Mouse (Mus musculus) G1E-ER4 (cell line): ENCODE data around the gene Slc25a10. TPM values are rescaled to one million over a fixed set of nuclear protein-coding genes. Genes with fewer than 3 reads are reported as not detected.

ENCODE experiments used
- GATA1 ChIP-seq: IDR thresholded peaks from one replicate; pipeline ENCODE4 v1.8.0; 2012; ENCODE audit warnings: low read length, inconsistent platforms
- polyA plus RNA-seq: library from polyadenylated mRNA; stranded (reverse); fragments of >175 nt; gene quantifications from 2 replicates; pipeline ENCODE4 v1.2.3, GENCODE M21; 2012

Slc25a10 gene
- polyA plus RNA-seq, 1 experiment: 83.7 TPM

GRCm38 (mm10) chr11:120465521-120465920, 26.1 kb upstream of the Slc25a10 start:
- no peak for TF ChIP-seq GATA1

GRCm38 (mm10) chr11:120467051-120467735, 24.4 kb upstream of the Slc25a10 start, which contains the start of gene Arl16:
Arl16 (minus strand) TSS chr11:120467607.
- TF ChIP-seq GATA1: no peak

DNA sequence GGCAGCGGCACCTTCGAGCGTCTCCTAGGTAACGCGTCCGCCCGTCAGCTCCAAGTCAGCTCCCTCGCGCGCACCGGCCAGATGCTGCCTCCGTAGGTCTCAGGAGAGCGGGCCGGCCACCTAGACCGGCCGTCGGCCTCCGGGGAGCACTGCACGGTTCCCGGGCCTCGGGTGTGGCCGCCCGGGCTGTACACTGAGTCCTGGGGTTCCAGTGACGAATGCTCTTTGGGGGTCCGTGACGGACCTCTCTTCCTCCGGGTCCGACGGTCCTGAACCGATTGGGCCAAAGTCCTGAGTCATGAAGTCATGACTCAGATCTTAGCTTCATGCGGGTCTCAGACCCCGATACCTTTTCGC, 23.9 kb upstream of the Slc25a10 start:
- no peak for TF ChIP-seq GATA1

GRCm38 (mm10) chr11:120472052-120472451, 19.6 kb upstream of the Slc25a10 start:
- TF ChIP-seq GATA1: no peak

DNA sequence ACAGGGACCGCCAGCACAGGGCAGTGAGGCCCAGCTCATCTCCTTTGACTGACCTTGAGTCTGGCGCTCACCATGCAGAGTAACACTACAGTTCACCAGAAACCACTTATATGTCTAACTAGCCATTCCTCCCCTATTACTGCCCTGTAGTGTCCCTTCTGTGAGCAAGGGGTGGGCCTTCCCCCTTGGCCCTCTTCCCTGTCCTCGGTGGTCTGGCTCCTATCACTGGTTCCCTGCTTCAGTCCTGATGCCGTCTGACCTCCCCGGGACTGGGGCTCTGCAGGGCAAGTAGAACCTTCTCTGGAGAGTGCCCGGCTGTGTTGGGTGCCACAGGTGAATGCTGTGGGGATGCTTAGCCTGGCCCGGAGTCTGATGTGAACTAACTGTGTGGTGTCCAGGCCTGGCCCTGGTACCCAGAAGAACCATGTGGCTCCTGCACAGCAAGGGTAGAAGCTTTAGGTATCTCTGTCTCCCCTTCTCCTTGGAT, 8.1 kb upstream of the Slc25a10 start:
- TF ChIP-seq GATA1: no peak

DNA sequence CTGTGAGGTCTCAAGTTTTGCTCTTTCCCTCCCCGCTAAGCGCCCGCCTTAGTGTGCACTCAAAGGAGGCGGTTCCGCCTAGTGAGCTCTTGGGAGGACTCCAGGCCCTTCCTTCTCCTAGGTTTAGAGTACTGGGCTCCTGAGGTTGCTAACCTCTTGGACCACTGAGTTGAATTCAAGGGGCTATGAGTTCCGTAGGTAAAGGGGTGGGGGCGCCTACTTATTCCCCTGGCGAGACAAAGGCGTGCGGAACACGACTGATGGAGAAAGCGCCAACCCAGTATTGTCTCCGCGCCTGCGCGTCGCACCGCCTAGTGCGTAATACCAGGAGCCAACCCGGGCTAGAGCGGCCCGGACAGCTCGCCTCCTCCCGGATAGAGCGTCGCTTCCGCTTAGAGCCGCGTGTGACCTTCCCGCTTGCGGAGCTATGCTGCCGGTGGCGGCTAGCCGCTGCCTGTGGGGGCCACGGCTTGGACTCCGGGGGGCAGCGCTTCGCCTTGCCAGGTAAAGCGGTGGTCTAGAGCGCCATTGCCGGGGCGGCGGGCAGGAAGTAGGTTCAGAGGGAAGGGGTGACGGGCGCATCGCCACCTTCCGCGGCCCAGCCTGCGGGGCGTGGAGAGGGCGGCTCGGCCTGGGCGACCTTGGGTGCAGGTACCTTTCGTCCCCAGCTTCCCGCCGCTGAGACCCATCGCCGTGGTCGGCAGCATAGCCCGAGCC, 7.2 kb upstream of the Slc25a10 start, which contains the start of gene Mrpl12:
Mrpl12 (plus strand) TSS at position 349 of the 717 bp plus-strand sequence.
- TF ChIP-seq GATA1: no peak

- TF ChIP-seq GATA1: no peak
Observed at GRCm38 (mm10) chr11:120485251-120485650, 6.4 kb upstream of the Slc25a10 start.

DNA sequence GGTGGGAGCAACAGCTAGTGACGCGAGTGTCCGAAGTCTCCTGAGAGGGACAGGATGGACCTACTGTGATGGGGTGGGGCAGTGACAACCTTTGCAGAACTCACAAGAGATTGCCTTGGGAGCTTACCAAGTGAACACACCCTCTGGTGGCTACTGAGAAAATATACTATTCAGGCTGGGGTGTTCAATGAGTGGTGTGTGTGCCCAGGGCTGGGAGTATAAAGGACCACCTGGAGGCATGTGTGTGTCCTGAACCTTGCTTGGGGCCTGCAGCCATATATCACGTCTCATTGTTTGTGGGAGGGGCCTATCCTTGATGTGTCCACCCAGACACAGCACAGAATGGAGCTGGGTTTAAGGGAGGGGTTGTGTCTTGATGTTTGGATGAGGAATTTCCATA, 3.1 kb upstream of the Slc25a10 start:
- TF ChIP-seq GATA1: no peak

DNA sequence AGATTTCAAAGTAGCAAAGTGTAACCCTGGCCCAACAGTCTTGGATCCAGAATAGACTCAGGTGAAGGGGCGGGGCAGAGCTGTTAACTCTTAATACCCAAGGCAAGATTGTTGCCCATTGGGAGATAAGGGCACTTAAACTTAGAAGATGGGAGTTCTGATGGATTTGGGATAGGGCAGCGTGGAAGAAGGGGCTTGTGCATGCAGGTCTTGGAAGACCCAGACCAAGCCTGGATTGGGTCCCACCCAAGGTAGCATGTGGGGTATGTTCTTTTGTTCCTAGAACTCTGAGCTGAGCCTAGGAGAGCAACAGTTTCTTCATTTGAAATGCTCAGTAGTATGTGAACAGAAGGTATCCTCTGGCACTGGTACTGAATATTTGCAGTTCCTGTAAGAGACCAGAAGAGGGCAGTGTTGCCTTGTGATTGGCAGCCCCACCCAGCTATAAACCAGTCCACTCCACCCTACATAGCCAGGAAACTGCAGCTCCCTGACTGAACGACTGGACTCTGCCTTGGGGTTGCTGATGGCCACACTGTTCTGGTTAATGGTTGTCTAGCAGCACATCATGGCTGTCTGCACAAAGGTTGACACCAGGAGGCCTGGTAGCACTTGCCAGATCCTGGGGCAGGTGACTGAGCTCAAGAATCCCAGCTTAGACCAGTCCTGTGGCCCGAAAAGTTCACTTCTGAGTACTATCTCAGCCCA, 2.4 kb upstream of the Slc25a10 start:
- no peak for TF ChIP-seq GATA1

DNA sequence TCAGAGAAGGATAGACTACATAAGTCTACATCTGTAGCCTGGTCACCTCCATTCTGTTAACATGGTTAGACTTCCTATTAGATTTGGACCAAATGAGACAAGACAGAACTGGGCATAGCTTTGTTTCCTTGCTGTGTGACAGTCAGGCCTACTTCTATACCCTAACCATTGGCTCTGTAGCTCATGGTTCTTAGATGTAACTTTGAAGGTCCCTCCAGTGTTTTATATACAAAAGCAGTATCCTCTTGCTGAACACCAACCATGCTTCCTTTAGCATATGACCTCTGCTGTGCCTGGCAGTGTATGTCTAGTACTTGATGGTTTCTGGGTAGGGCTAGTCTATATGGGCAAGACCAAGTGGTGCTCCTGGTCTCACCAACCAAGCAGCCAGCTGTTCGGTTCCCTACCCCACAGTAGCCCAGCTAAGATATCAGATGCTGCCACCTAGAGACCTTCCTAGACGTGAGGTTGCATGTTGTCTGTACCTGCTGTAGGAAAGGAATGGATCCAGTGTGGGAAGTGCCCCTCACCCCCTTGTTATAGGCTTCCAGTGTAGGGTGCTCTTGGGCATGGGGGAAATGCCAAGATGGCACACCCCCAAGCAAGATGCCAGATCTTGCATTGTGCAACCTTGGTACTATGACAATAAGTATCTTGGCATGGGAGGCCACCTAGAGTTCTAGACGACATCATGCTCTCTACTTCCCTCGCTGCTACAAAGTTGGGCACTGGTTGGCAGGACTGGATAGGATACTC, 1.2 kb upstream of the Slc25a10 start:
- no peak for TF ChIP-seq GATA1

DNA sequence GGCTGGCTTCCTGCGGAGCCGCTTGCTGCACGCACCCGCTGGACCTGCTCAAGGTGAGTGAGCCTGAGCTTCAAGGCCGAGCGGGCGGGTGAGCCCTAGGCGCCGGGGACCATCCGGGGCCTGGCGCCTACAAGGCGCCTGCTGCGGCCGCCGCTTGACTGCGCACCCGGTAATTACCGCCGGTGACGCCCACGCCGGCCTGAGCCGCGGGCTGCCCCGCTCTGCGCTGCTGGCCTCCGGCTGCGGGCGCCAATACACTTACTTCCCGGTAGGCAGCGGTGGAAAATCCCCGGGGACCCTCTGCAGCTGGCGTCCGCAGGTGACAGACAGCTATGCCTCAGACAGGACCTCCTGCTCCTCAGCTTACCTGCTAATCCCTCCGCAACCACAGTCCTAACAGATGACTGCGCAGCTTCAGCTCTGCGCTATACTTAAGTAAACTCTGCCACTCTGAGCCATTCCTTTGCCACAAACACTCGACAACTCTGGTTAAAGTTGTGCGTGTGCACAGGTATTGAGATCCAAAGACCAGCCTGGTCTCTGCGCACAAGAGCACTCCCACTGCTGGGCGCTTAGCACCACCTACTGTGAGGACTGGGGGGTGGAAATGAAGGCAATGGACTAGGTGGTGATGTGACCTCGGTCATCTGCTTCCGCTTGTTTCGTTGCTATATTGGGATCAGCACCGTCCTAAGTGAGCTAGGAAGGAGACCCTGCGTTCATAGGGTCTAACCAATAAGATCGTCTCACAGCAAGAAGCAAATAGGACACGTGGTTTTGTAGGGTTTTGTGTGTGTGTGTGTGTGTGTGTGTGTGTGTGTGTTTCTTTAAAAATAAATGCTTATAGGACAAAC, 611 bp downstream of the Slc25a10 start:
- no peak for TF ChIP-seq GATA1

GRCm38 (mm10) chr11:120492878-120493203, 1.2 kb downstream of the Slc25a10 start:
- no peak for TF ChIP-seq GATA1

- TF ChIP-seq GATA1: no peak
Observed at GRCm38 (mm10) chr11:120493351-120493750, 1.7 kb downstream of the Slc25a10 start.

- no peak for TF ChIP-seq GATA1
Observed at GRCm38 (mm10) chr11:120493911-120494310, 2.3 kb downstream of the Slc25a10 start.

GRCm38 (mm10) chr11:120497436-120497835, 5.8 kb downstream of the Slc25a10 start:
- no peak for TF ChIP-seq GATA1
